Mouse (Mus musculus): Measurements from ENCODE around the gene Lpcat1. TPM values are rescaled to one million over a fixed set of nuclear protein-coding genes. Genes with fewer than 3 reads are reported as not detected.

The Lpcat1 gene
- polyA plus RNA-seq, 1 experiment from 2014 or later: 18.3 TPM

GRCm38 (mm10) chr13:73439057-73439456 is 27.9 kb upstream of the Lpcat1 start:
- Histone ChIP-seq H3K4me3 (ENCODE audit: inconsistent target) (no peak overlapping the region), H3K27ac (no peak overlapping the region), H3K79me2 (ENCODE audit: inconsistent target) (no peaks in the 10 kb centered on the region), H3K36me3 (ENCODE audit: inconsistent target) (no peaks in the 10 kb centered on the region)
- WGBS (ENCODE audit: missing documents): 91% methylated on average over 9 of the region's 9 CpGs

DNA sequence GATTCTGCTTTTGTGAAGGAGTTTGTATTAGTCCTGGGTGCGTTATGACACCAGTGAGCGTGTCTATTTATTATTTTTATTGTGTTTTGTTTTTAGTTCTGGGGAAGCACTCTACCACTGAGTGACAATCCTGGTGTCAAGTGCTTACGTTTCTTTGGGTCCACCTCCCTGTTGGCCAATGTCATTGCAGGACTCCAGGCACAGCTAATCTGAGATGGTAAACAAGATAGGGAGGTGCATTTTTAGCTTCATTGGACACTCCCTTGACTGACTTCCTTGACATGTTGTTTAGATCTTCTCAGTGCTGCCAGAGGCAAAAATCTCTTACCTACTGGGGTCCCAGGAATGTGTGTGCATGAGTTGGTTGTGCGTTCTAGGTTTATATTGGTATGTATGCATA is 26.0 kb upstream of the Lpcat1 start:
- WGBS (ENCODE audit: missing documents): 91% methylated on average over 4 of the region's 4 CpGs
- no peak overlapping the region for H3K4me3 ChIP-seq (ENCODE audit: inconsistent target)
- H3K36me3 ChIP-seq (ENCODE audit: inconsistent target): no peaks in the 10 kb centered on the region
- H3K79me2 ChIP-seq (ENCODE audit: inconsistent target): no peaks in the 10 kb centered on the region
- H3K27ac ChIP-seq: no peak overlapping the region

- H3K4me3 ChIP-seq (ENCODE audit: inconsistent target): no peak overlapping the region
- H3K79me2 ChIP-seq (ENCODE audit: inconsistent target): no peaks in the 10 kb centered on the region
- H3K27ac ChIP-seq: no peak overlapping the region
- whole genome bisulfite sequencing (ENCODE audit: missing documents): 92% methylated on average over 5 of the region's 5 CpGs
- no peaks in the 10 kb centered on the region for H3K36me3 ChIP-seq (ENCODE audit: inconsistent target)
Observed at GRCm38 (mm10) chr13:73441686-73442085, 25.3 kb upstream of the Lpcat1 start.

DNA sequence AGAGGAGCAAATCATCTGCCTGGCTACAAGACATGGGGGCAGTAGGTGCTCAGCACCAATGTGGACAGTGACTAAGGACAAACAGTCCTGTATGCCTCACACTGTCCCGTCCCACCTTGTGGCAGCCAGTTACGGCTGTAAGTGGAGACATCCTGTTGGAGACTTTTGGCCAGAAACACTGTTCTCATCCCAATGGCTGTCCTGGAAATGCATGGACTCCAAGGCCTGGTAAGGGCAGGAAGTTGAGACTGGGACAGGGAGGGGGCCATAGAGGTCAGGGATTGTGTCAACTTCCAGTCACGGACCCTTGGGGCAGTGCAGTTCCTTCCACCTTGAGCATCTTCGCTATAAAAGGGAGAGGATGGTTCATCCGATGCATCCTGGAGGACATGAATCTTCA is 24.6 kb upstream of the Lpcat1 start:
- no peaks in the 10 kb centered on the region for H3K79me2 ChIP-seq (ENCODE audit: inconsistent target)
- no peak overlapping the region for H3K27ac ChIP-seq
- no peaks in the 10 kb centered on the region for H3K36me3 ChIP-seq (ENCODE audit: inconsistent target)
- no peak overlapping the region for H3K4me3 ChIP-seq (ENCODE audit: inconsistent target)
- WGBS (ENCODE audit: missing documents): 94% methylated on average over 5 of the region's 5 CpGs

DNA sequence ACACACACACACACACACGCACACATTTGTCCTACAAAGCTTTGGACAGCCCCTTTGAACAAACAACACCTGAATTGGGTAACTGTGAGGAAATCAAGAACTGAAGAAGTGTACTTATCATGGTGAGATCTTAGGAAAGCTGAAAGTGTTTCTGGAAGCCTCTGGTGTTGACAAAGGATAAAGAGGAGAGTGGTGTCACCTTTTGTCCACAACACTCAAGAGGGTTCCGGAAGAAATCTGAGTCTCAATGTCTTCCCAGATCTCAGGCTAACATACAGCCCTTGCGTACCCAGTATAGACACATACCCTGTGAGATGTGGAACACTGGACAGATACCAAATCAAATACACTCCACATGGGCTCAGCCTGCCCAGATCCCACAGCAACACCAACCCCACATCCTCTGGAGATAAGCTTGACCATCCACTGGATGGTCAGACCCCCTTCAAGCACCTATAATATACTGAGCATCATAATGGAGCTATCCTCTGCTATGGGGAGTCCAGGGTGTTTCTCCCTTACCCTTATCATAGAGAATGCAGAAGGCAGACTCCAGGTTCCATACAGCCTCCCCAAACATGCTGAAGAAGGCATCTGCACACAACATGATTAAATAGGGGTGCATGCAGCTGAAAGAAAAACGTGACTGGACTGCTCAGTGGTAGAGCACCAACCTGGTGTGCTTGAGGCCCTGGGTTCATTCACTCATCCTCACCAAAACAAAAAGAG is 23.7 kb upstream of the Lpcat1 start:
- WGBS (ENCODE audit: missing documents): 89% methylated on average over 3 of the region's 4 CpGs
- Histone ChIP-seq H3K27ac (no peak overlapping the region), H3K4me3 (ENCODE audit: inconsistent target) (no peak overlapping the region)

GRCm38 (mm10) chr13:73445087-73445486 is 21.9 kb upstream of the Lpcat1 start:
- Histone ChIP-seq H3K36me3 (ENCODE audit: inconsistent target) (no peaks in the 10 kb centered on the region), H3K79me2 (ENCODE audit: inconsistent target) (no peaks in the 10 kb centered on the region), H3K27ac (no peak overlapping the region), H3K4me3 (ENCODE audit: inconsistent target) (no peak overlapping the region)
- WGBS (ENCODE audit: missing documents): 88% methylated on average over 2 of the region's 2 CpGs

More for the DNA sequence above, 23.7 kb upstream of the Lpcat1 start:
- no peaks in the 10 kb centered on the region for H3K79me2 ChIP-seq (ENCODE audit: inconsistent target)
- H3K36me3 ChIP-seq (ENCODE audit: inconsistent target): no peaks in the 10 kb centered on the region

GRCm38 (mm10) chr13:73446076-73446475 is 20.9 kb upstream of the Lpcat1 start:
- no peak overlapping the region for H3K27ac ChIP-seq
- WGBS (ENCODE audit: missing documents): 97% methylated on average over 2 of the region's 2 CpGs

GRCm38 (mm10) chr13:73446494-73446893 is 20.5 kb upstream of the Lpcat1 start:
- H3K79me2 ChIP-seq (ENCODE audit: inconsistent target): no peaks in the 10 kb centered on the region
- H3K36me3 ChIP-seq (ENCODE audit: inconsistent target): no peaks in the 10 kb centered on the region
- H3K27ac ChIP-seq: no peak overlapping the region
- H3K4me3 ChIP-seq (ENCODE audit: inconsistent target): no peak overlapping the region
- 97% methylated on average over 4 of the region's 4 CpGs for WGBS (ENCODE audit: missing documents)

More at GRCm38 (mm10) chr13:73446076-73446475, 20.9 kb upstream of the Lpcat1 start:
- Histone ChIP-seq H3K36me3 (ENCODE audit: inconsistent target) (no peaks in the 10 kb centered on the region), H3K4me3 (ENCODE audit: inconsistent target) (no peak overlapping the region), H3K79me2 (ENCODE audit: inconsistent target) (no peaks in the 10 kb centered on the region)

DNA sequence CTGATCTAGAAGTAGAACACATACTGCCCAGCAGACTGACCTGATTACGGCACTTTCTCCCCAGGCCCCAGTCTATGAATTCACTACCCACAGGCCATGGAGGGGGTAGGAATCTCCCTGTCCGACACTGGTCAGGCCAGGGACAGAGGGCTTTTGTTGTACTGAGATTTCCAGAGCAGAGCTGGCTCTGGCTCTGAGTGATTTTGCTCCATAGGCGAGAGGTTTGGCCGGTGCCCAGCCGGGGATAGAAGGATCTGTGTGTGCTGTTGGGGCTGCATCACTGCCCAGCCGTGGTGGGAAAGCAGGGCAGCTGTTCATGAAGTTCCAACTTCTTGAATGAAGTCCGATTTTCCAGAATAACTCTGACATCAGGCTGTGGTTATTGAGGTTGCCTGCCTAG is 20.1 kb upstream of the Lpcat1 start:
- H3K36me3 ChIP-seq (ENCODE audit: inconsistent target): no peaks in the 10 kb centered on the region
- WGBS (ENCODE audit: missing documents): 85% methylated on average over 7 of the region's 7 CpGs
- no peak overlapping the region for H3K4me3 ChIP-seq (ENCODE audit: inconsistent target)
- no peaks in the 10 kb centered on the region for H3K79me2 ChIP-seq (ENCODE audit: inconsistent target)
- H3K27ac ChIP-seq: no peak overlapping the region

- Histone ChIP-seq H3K36me3 (ENCODE audit: inconsistent target) (no peaks in the 10 kb centered on the region), H3K27ac (no peak overlapping the region), H3K79me2 (ENCODE audit: inconsistent target) (no peaks in the 10 kb centered on the region), H3K4me3 (ENCODE audit: inconsistent target) (no peak overlapping the region)
- 87% methylated on average over 2 of the region's 2 CpGs for WGBS (ENCODE audit: missing documents)
Observed at GRCm38 (mm10) chr13:73447478-73447877, 19.5 kb upstream of the Lpcat1 start.

GRCm38 (mm10) chr13:73448201-73448600 is 18.8 kb upstream of the Lpcat1 start:
- no peak overlapping the region for H3K27ac ChIP-seq

GRCm38 (mm10) chr13:73448723-73449122 is 18.3 kb upstream of the Lpcat1 start:
- Histone ChIP-seq H3K79me2 (ENCODE audit: inconsistent target) (no peaks in the 10 kb centered on the region), H3K27ac (no peak overlapping the region), H3K4me3 (ENCODE audit: inconsistent target) (no peak overlapping the region), H3K36me3 (ENCODE audit: inconsistent target) (no peaks in the 10 kb centered on the region)
- WGBS (ENCODE audit: missing documents): 95% methylated on average over 2 of the region's 3 CpGs

More at GRCm38 (mm10) chr13:73448201-73448600, 18.8 kb upstream of the Lpcat1 start:
- no peaks in the 10 kb centered on the region for H3K36me3 ChIP-seq (ENCODE audit: inconsistent target)
- 65% methylated on average over 2 of the region's 2 CpGs for WGBS (ENCODE audit: missing documents)
- H3K4me3 ChIP-seq (ENCODE audit: inconsistent target): no peak overlapping the region
- H3K79me2 ChIP-seq (ENCODE audit: inconsistent target): no peaks in the 10 kb centered on the region

DNA sequence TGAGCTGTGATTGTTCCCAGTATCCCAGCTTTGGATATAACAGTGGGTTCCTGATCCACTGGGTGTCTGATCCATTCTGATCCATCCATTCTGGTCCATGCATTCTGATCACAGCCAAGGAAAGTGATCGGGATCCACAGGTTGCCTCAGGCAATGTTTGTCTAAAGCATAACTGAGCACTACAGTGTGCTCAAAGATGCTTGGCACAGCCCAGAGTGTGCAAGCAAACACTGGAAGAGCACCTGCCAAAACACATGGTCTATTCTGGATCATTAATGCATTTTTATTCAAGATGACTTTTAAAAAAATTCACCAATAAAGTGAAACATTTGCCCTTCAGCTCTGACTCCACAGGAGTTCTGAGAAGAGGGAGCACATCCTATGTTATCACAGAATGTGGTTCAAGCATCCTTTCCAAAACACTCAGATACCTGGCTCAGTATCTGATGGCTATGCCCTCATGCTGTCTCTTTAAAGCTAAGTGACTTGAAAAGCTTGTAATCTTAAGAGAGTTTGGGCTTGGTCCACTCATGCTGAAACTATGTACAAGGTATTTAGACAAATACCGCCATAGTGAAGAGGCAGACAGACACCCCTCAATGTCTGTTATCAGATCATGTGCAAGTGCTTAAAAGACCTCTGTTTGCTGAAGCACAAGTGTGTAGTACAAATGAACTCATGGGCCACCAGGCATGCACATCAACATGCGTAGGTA is 13.3 kb upstream of the Lpcat1 start:
- Histone ChIP-seq H3K4me3 (ENCODE audit: inconsistent target) (no peak overlapping the region), H3K36me3 (ENCODE audit: inconsistent target) (no peaks in the 10 kb centered on the region), H3K79me2 (ENCODE audit: inconsistent target) (no peaks in the 10 kb centered on the region), H3K27ac (no peak overlapping the region)
- 100% methylated on average over 3 of the region's 3 CpGs for WGBS (ENCODE audit: missing documents)

GRCm38 (mm10) chr13:73455328-73455727 is 11.7 kb upstream of the Lpcat1 start:
- Histone ChIP-seq H3K4me3 (ENCODE audit: inconsistent target) (no peak overlapping the region), H3K79me2 (ENCODE audit: inconsistent target) (no peaks in the 10 kb centered on the region), H3K27ac (no peak overlapping the region), H3K36me3 (ENCODE audit: inconsistent target) (no peaks in the 10 kb centered on the region)
- WGBS (ENCODE audit: missing documents): 94% methylated on average over 3 of the region's 3 CpGs

GRCm38 (mm10) chr13:73457301-73457700 is 9.7 kb upstream of the Lpcat1 start:
- H3K79me2 ChIP-seq (ENCODE audit: inconsistent target): no peaks in the 10 kb centered on the region
- H3K27ac ChIP-seq: no peak overlapping the region
- no peak overlapping the region for H3K4me3 ChIP-seq (ENCODE audit: inconsistent target)
- H3K36me3 ChIP-seq (ENCODE audit: inconsistent target): no peaks in the 10 kb centered on the region
- 98% methylated on average over 3 of the region's 4 CpGs for WGBS (ENCODE audit: missing documents)

Measured in macrophage (primary cell).